Mouse (Mus musculus): Measurements from ENCODE around the gene Naa20.
"Not testable (repeated sequence)": the region's sequence is repeated elsewhere in the genome, so short reads cannot be mapped to it uniquely, and the experiment has no call there.

Naa20 gene

DNA sequence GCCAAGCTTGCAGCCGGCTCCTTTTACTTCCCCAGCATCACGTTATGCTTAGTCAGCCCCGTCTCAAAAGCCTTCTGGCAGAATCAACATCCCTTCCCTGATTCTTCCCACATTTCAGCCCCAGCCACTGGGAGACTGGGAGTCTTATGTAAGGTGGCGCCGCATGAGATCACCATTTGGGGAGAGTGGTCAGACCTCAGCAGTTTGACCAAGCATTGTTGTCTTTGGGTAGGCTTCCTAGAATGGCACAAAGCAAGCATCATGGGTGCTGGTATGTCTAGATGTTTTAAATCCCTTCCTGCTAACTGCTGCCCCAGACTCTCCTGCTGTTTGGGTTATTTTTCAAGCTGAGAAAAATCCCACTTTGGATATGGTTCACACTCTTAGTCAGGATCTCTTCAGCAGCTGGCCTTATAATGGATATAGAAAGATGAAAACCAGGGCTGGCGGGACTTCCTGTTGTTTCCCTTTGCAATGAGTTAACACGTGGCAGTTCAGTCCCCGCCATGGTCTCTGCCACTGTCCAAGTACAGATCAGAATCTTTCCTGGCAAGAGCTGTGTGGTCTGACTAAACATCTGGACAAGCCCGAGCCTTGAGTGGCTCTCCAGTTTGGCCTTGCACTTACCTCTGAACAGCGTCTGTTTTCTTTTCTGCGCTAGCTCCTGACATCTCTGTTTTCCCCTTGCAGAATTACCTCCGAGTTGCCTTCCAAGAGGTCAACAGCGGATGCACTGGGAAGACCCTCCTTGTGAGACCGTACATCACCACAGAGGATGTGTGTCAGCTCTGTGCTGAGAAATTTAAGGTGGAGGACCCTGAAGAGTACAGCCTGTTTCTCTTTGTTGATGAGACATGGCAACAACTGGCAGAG is 16.8 kb upstream of the Naa20 start:
- no peak for DNase-seq

DNA sequence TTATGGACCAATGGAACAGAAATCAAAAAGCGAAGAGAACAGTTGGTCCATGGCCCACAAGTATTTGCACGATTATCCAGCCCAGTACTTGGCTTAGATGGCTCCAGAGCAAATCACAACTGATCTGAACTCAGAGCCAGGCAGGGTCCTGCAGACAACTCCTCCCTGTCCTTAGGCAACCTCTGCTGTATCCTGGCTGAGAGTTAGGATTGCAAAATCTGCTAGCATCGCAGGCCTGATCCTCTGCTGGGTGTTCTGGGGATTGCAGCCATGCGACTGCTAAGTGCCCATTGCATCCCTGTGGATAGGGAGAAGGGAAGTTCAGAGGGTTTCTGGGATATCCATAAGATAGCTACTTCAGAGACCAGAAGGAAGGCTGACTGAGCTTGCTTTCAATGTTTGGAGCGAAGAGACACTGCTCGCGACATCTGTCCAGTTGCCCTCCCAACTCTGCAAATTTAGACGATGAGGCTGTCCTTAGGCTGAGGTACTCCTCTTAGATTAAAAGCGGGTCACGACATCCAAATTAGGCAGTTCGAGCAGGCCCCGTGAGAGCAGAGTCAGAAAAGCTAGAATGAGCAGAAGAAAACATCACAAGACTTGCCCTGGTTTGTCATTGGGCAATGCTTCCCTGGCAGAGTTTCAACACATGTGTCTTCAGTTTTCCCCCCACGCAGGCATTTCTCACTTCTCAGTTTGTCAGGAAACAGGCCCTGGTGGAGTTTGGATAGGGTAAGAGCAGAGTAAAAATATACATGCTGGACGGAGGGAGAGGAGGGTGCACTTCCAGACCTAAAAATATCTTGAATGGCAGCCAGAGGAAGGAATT is 13.7 kb upstream of the Naa20 start:
- no peak for DNase-seq

DNA sequence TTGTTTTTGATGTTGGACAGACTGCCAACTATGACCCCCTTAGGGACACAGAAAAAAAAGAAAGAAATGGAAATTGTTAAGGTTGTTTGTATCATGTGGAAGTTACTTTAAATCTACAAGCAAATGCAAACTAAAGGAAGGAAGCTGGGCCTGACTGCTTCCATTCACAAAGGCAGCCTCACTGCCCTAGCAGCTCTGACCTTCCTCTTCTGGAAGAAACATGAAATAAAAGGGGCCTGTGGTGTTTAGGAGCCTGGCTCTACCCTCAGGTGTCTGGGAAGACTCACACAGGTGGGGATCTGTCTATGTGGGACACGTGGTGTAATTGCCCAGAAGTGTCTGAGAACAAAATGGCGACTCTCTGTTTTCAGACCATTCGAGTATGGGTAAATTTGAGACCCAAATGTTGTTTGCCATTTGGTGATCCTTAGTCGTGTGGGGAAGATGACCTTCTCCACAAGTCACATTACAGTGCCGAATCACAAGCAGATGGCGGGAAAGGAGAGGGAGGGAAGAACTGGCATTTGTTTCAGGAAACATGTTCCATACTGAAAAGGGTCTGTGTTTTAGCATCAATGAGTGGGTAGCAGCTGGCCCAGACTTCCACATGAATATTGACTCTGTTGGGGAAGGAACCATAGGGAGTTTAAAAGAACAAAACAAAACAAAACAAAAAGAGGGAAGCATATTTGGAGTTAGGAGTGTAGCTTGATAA is 13.0 kb upstream of the Naa20 start:
- no peak for DNase-seq

DNA sequence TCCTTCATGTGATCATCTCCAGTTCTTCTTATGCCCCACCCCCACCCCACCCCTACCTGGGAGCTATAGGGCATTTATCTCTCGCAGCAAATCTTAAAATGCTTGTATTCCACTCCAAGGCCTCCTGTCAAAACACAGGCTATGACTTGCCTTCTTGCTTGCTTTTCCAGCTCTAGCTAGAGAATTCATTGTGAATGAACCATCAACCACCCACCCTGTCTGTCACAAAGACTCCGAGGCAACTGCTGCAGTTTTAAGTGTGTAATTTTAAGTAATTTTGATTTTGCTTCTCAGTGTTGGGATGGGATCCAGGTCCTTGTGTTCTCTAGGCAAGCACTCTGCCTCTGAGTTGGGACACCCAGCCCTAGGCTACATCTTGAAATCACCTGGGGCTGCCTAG is 11.3 kb upstream of the Naa20 start:
- DNase-seq: no peak

DNA sequence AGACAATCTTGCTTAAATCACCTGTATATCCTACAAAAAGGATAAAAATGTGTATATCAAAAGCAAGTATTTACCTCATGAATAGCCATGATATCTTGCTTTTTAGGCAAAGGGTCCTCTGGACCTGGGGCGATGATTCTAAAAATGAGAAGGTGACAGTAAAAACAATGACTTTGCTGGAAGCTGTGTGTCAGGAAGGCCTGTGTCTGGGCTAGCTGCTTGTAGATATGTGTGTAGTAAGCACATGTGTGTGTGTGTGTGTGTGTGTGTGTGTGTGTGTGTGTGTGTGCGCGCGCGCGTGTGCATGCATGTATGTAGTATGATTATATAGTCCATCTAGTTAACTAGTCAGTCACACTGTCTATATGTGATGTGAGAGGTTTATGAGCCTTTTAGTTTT is 8.1 kb upstream of the Naa20 start:
- DNase-seq: no peak

DNA sequence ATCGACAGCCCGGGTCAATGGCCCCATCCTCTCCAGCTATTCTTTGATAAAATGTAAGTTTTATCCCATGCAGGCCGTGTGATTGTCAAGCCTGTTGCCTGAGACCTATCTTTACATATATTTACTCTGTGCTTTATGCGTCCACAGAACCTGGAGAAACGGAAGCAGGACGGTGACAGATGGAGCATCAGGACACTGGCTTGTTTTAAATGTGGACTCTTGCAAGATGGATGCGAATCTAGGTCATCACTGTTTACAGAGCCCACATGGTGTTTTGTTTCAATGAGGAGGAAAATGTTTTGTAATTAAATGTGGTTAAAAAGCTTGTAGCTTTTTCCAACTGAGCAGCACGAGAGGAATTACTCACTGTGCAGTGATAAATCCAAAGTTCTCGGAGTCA is 3.8 kb upstream of the Naa20 start:
- DNase-seq: no peak

DNA sequence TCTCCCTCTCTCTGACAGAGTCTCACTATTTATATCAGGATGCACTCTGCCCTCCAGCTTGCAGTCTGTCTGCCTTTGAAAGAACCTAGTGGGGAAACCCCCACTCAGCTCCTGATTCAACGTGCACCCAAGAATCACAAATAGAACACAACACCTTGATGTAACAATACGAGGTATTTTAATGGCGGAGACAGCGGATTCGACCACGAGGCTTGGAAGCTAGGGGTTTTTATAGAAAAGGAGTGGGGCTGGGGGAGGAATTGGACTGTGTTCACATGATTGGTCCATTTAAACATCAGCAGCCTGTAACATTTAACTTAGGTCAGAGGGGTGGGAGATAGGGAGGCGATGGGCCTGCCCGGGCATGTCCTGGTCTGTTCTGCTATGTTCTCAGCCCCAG is 1.6 kb upstream of the Naa20 start:
- DNase-seq: not testable (repeated sequence)

DNA sequence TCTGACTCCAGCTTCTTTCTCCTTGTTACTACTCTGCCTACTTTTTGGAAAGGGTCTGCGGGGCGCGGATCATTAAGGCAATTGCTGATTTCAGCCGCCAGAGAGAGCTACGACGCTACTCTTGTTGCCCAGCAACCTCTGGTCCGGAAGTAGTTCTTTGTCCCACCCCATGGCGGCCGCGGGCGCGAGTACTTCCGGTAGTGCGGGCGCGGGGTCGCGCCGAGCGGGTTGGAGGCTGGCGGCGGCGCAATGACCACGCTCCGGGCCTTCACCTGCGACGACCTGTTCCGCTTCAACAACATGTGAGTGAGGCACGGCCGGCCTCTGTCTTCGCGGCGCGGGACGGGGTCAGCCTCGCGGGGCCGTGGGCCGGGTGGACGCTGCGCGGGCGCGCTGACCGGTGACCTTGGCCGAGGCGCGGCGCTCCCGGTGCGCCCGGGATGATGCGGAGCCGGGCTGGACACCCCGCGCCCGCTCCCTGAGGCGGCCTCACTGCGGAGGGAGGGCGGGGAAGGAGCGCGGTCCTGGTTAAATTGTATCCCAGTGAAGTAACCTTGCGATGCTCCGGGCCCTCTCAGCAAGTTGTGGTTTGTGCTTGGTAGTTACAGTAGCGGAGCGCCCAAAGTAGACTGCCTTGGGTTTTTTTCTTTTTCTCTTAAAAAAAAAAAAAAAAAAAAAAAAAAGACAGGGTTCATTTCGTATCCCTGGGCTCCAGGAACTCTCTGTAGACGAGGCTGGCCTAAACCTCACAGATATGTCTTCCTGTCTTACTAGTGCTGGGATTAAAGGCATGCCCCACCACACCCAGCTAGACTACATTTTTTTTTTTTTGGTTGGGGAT is 1.4 kb downstream of the Naa20 start:
- DNase-seq: peak; percentile 75 to 80

DNA sequence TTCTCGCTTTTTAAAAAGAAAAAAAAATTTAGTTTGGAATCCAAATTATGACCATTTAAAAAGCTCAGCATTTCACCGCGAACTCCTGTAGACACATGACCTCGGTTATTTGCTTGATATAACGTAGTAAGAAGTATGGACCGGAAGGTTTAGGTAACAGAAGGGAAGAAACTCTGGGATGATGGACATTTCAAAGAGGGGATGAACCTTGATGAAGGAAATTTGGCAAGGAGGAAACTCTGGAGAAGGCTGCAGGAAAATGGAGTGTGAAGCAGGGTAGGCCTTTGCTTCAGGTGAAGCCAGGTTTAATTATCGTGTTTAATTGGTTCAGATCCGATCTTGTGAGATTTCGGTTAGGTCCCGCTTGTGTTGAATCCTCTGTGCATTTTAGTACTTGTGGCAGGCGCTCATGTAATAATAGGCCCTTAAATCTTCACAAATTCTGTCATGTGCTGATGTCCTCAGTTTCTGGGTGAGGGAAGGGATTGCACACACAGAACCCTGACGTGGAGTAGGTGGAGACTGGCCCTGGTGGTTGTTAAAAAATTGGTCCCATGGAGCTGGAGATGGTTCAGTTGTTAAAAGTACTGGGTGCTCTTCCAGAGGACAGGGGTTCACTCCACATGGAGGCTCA is 2.2 kb downstream of the Naa20 start:
- no peak for DNase-seq

DNA sequence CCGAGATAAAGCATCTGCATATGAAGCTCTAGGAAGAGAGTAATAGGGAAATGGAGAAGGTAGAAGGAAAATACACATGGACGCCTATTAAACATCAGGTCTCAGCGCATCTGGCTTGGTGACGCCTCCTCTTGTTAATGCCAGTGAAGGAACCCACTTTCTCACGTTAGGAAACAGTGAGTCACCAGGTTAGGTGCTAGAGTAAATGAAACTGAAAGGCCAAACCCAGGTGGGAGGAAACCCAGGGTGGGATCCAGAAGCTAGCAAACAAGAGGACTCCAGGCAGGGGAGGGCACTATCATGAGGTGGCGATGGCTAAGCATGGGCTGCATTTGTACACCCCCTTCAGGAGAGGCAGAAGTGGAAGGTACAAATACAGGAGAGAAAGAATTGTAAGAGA is 3.3 kb downstream of the Naa20 start:
- no peak for DNase-seq

DNA sequence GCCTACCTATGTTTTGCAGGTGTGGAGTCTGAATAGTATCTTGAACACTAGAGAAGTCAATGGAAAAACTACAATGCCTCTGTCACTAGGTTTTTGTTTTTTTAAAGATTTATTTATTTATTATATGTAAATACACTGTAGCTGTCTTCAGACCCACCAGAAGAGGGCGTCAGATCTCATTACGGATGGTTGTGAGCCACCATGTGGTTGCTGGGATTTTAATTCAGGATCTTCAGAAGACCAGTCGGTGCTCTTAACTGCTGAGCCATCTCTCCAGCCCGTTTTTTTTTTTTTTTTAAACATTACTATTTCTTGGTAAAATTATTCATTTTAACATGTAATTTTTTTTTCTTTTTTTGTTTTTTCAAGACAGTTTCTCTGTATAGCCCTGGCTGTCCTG is 4.0 kb downstream of the Naa20 start:
- DNase-seq: not testable (repeated sequence)

DNA sequence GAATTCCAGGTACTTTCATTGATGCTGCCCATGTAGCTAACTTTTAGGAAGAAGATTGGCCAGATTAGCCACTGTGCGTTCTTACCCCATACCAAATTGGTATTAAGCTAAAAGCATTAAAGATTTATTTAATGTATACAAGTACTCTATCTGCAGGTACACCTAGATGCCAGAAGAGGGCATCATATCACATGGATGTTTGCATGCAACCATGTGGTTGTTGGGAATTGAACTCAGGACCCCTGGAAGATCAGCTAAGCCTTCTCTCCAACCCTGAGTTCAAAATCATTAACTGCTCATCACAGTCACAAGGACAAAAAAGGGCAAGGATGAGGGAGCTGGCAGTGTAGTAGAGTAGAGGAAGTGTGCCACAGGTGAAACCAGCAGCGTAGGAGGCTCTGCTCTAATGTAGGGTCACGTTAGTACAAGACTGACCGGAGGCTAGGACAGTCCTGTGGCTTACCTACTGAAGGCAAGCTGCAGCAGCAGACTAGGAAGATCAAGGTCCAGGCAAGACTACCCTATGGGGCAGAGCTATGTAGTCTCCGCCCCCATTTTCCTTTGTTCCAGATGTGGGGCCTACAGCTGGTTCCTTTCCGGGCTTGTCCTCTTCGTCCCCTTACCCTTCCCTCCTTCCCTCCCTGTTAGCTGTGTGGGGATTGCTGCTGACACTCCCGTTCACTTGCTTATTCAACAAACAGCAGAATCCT is 19.2 kb downstream of the Naa20 start:
- DNase-seq: no peak

DNA sequence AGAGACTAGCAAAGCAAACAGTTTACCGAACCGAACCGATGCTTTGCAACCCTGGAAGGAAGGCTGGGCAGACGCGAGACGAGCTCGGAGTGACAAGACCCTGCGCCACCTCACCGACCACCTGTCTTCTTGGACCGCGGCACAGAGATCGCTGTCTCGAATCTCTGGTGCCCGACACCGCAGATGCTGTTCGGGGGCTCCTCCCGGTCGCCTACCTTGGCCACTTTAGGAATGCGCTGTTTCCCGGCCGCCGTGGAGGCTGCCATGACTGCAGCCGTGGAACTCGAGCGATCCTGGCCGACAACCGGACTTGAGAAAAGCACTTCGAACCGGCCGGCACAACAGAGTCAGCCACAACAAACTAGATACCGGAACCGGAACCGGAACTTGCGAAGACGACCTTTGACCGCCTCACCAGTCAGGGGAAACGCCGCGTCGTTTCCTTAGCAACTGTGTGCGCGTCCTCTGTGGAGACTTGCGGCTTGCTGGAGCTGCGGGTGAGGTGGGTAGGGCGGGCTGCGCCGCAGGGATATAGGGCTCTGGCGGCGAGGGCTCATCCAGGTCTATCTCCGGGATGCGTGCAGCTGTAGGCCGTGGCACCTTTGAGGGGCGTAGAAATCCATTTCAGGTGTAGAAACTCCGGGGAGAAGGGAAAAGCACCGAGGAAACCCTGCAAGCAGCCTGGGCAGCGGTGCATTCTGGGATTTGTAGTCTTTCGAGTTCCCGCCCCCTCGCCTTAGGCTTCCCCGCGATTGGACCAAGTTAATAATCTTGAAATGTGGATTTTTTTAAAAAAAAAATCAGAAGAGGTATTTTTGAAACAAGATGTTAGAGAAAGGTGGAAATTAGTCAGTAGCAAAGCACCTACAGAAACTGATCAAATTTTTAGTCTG is 32.7 kb downstream of the Naa20 start, which contains the start of the genes Cfap61 and Crnkl1:
Gene Cfap61, plus strand, starts transcription at position 446 of the 893 bp plus-strand sequence.
Gene Crnkl1, minus strand, starts transcription at position 676 of the 893 bp plus-strand sequence.
- DNase-seq: peak; percentile 86 to 89

DNA sequence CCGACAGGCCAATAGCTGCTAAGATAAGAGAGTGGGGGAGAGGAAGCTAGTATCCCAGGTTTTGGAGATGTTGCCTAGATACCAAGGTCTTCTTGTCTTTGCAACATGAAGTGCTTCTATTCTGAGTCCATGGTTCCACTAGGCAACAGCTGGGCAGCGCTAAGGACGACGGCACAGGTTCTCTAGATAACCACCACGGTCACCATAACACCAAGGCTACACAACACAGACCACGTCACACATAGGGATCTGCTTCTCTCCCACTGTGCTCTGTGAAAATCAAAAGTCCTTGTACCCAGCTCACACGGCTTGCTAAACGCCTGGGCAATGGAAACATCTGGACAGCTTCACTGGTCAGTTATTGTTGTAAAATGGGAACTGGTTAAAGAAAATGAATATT is 35.1 kb downstream of the Naa20 start:
- DNase-seq: no peak

DNA sequence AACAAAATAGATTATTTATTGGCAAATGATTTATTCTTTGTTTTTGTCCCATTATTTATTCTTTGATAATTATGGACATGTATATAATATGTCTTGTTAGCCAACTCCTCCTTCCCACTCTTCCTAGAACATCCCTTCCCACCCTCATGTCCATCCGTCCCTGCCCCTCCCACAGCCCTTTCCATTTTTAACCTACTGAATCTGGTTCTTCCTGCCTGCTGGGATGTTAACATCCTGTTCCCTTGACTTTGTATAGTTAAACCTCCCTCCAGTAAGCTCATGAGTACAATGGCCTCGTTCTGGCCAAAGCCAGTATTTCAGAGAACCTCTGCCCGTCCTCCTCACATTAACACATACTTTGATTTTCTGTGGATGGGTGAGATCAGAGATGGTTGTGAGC is 39.5 kb downstream of the Naa20 start:
- DNase-seq: no peak

DNA sequence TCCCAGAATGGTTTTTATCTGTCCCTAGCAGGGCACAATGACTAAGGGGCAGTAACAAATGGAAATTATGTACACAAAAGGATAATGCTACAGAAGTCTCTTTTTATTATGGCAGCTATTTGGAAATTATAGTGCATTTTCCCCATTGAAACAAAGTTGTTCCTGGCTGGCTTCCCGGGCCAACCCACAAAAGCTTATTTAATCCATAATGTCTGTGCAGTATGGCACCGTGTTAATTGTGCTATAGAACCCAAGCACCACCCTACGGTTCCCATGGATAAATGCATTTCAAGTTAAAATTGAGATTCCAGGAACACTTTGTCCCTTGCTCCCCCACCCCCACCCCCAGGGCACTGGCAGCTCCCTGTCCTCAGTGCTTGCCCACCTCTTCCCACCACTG is 42.4 kb downstream of the Naa20 start:
- no peak for DNase-seq

DNA sequence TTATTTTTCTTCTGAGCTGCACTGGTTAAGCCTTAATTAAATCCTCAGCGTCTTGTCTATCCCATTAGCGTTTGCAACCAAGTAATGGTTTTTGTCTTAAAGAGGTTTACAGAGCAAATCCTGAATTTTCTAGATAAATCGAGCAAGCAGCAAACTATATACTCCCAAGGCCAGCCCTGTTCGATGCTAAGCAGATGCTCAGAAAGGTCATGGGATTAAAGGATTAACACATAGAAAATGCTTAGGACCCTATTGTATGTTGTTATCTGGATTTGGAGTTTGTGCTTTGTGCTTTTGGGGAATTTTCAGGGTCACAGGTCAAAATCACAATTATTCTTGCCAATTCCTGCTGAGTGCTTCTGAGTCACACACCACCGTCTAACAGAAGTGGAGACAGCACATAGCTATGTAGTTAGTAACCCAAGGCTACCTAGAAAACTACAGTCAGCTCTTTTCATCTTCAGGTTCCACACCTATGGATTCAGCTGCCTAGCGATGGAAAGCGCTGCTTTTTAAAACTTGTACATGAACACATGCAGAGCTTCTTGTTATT is 46.6 kb downstream of the Naa20 start:
- DNase-seq: no peak

DNA sequence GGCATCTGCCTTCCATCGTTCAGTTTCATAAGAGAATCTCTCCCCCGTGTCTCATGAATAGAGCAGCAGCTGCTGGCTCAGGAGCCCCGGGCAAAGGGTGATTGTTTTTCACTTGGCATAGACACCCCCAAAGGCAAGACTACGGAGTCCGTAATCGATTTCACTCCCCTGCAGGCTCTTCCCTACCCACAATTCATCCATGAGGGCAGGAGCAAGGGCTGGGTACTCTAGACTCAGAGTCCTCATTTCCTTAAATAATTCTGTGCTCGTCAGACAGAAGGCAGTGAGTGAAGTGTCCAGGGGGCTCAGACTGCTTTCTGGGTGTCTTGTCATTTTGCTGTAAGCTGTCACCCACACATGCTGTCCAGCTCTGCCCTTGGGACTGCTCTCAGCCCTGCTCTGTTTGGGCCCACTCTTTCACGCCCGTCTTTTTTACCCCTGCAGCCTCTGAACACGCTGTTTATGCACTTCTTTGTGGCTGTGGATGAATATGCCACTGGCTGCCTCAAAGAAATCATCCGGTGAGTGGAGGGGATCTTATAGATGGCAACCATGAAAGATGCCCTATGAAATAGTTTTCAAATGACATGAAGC is 47.7 kb downstream of the Naa20 start:
- no peak for DNase-seq

DNA sequence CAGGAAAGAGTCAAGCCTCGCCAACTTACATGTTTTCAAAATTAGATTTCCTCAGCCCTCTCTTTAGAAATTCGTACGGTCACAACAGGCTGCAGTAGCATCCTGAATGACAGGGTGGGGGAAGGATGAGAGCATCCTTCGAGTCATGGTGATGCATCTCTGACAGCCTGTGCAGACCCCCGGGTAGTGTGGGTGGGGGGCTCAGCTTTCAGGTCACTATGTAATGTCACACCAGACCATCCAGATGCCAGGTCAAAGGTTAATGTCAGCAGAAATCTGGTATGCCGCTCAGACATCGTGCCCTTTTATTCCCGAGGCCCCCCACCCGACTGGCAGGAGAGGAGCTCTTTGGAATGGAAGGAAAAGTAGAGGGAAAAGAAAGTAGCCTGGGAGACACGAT is 48.3 kb downstream of the Naa20 start:
- DNase-seq: no peak
